Mouse (Mus musculus): Measurements from ENCODE around the gene Adora1.
A peak's percentile ranks its signal among the peaks of the same experiment; 100 is the strongest.

Adora1 gene

DNA sequence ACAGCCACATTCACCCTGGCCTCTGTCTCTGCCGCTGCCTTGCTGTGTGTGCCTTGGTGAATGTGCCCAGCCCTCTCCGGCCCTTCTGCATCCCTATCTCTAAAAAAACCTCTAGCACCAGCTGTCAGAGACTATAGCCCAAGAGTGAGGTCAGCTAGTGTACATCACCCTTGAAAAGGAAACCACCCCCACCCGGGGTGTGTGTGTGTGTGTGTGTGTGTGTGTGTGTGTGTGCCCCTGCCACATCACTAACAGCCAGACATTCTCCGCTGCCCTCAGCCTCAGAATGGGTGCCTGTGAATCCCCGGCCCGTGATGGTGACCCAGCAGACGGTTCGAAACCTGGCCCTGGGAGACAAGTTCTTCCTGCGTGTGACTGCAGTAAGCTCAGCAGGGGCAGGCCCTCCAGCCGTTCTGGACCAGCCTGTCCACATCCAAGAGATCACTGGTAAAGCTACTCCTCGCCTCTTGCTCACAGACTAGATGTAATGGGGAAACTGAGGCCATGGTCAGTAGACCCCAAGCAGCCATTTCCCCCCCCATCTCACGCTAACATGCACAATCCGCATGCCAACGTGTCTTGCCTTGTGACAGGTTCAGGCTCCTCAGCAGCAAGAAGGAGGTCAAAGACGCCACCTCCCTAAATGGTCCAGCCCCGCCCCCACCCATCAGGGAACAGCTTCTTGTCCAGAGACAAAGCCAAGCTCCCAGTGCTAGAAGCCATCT is 40.8 kb downstream of the Adora1 start:
- DNase-seq (ENCODE audit: low read depth, low spot score), result no peak

DNA sequence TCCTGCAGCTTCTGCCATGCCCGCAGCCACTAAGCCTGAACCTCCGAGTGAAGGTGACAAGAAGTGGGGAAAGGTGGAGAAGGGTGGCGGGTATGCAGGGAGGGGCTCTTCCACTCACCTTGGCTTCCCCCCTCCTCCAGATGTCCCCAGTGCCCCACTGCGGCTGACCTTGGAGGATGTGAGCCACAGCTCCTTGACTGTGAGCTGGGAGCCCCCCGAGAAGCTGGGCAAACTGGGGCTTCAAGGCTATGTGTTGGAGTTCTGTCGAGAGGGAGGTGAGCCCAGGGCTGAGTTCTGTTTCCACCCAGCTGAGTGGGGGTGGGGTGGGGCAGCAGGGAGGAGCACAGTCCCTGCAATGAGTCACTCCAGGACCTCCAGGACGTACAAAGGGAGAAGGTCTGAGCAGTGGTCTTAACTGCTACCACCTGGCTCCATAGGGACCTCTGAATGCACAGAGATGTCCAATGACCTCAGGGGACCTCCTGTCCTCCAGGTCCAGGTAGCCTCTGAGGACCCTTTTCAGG is 41.5 kb downstream of the Adora1 start:
- no peak for DNase-seq (ENCODE audit: low read depth, low spot score)

DNA sequence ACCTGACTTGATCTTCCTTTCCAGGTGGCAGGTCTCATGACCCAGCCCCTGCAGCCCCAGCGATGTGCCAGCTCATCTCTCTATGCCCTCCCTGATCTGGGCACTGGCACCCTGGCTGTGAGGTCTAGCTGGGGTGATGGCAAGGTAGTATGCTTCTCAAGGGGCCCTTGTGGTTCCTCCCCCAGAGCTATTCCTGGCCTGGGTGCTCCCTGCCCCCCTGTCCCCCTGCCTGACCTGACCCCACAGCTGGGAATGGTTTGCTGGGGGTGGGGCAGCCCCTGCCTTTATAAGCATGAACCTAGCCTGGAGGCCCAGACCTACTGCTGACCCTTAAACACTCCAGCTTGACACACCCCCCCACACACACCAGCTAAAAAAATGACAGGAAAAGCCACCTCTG is 42.1 kb downstream of the Adora1 start, which contains the start of gene Mybph:
Gene Mybph (plus strand): TSS at position 323 of the 400 bp plus-strand sequence.
- DNase-seq (ENCODE audit: low read depth, low spot score), result no peak

DNA sequence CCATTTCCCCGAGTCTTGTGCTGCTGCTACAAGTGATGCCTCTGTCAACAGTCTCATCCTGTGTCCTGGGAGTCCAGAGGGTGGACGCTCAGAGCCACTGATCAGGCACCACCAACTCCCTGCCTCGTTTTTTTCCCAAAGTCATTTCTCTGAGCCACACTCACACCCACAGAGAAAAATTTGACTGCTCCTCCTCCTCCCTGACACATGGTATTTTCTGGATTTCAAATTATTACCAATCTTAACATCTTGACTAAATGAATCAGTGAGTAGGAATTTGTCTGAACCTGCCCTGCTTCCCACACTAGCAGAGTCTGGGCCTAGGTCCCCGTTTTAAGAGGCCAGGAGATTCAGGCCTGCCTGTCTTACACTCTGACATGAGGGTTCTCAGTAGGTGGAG is 43.2 kb downstream of the Adora1 start:
- no peak for DNase-seq (ENCODE audit: low read depth, low spot score)

DNA sequence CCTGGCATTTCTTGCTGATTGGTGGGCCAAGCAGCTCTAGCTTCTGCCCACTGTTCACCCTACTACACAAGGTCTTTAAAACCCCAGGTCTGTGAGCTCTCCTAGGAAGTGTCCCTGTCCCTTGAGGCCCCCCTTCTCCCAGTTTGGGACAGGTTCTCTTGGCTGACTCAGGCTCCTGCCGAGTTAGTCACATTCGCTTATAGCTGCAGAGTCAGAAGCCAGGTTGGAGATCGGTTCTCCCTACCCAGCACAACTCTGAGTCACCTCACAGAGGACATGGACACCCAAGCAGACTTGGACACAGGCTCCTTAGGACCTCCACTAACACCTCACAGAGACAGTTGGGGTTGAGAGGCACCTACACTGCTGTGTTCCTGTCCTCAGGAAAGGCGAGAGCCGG is 44.0 kb downstream of the Adora1 start:
- DNase-seq (ENCODE audit: low read depth, low spot score), result no peak

DNA sequence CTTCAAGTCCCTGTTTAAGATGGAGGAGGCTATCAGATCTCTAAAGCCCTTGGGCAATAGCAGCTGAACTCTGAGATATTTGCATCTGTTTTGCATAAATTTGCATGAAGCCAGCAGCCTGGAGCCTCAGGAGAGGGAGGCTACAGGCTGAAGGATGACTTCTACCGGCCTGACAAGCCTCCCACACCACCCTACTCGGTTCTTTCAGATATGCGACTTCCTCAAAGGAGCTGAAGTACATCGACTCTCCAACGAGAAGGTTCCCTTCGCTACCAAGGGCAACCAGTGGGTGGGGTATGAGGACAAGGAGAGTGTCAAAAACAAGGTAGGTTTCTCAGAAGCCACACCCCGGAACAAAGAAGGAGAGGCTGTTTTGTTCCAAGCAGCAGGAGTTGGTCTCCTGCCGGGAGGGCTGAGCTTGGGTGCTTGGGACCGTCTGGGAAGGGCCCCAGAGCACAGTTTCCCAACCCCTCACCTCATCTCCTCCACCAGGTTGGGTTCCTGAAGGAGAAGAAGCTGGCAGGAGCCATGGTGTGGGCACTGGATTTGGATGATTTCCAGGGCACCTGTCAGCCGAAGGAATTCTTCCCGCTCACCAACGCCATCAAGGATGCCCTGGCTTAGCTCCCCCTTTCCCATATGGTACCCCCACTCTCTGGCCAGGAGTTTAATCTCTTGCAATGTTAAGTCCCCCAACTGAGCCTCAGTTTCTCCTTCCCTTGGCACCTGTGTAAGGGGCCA is 46.1 kb downstream of the Adora1 start:
- DNase-seq (ENCODE audit: low read depth, low spot score), result peak; percentile 38

DNA sequence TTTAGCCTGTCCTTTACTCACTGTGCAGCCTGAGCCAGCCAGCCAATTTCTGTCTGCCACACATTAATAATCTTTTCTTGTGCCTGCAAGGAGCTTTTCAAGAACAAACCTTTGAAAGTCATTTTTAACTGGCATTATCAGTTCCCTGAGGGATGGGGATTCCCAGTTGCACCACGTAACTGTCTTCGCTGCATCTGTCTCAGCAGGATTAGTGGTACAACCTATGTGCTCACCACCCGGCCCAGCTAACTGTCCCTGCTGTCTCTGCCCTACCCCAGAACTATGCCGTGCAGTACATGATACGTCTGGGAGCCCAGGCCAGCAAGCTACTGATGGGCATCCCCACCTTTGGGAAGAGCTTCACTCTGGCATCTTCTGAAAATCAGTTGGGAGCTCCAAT is 47.0 kb downstream of the Adora1 start:
- no peak for DNase-seq (ENCODE audit: low read depth, low spot score)

DNA sequence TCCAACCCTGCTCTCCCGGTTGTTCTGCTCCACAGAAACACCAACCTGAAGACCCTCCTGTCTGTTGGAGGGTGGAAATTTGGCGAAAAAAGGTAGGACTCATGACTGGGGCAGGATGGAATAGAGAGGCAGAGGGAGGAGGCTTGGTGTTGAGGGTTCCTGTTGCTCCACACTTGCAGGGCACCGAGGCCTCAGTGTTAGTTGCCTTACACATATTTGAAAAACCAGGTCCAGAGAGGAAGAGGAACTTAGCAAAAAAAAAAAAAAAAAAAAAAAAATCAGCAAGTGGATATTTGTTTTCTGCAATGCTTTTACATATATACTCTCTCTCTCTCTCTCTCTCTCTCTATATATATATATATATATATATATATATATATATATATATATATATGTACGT is 51.1 kb downstream of the Adora1 start:
- DNase-seq (ENCODE audit: low read depth, low spot score), result no peak

DNA sequence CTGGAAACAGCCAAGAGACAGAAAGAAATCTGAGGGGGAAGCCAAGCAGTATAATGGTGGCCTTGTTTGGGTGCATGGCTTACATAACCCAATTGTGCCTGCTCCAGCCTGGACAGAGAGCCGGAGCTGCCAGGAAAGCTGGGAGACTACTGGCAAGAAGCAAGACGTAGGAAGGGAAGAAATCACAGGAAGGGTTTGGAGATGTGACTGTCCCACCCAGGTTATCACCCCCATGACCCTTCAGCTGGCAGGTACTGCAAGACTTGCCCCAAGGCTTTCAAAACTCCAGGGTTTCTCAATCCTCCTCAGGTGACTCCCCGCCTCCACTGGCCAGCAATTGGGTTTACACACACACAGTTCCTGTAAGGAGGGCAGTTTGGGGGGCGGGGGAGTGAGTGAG is 53.2 kb downstream of the Adora1 start, which contains the start of gene Chil1:
Gene Chil1 (plus strand): TSS at position 152 of the 400 bp plus-strand sequence.
- no peak for DNase-seq (ENCODE audit: low read depth, low spot score)

DNA sequence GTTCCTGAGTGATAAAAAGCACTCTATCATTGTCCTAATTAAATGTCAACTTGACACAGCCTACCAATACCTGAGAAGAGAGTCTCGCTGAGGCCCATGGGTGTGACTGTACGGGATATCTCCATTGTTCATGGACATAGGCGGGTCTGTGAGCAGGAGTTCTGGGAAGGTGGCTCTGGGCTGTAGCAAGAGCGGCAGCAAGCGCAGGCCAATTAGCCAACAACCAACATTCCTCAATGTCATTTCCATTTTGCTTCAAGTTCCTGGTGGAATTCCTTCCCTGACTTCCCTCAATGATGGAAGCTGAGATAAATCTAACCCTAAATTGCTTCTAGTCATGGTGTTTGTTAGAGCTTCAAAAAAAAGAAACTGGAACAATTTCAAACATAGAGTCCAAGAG is 57.3 kb downstream of the Adora1 start:
- DNase-seq (ENCODE audit: low read depth, low spot score), result no peak

DNA sequence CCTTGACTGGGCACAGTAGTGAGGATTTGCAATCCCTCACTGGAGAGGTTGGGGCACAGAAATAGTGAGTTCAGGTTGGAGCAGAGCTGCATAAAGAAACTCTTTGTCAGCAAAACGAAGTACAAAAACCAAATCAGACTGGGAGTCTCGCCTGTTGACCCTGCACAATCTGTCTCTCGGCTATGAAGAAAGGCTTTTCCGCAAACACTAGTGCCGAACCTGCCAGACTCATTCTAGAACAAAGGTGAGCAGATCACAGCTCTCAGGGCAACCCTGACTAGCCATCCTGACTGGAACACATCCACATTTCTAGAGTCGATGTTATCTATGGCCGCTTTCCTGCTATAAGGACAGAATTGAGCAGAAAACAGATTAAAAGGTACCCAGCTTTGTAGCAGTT is 62.1 kb downstream of the Adora1 start:
- no peak for DNase-seq (ENCODE audit: low read depth, low spot score)

DNA sequence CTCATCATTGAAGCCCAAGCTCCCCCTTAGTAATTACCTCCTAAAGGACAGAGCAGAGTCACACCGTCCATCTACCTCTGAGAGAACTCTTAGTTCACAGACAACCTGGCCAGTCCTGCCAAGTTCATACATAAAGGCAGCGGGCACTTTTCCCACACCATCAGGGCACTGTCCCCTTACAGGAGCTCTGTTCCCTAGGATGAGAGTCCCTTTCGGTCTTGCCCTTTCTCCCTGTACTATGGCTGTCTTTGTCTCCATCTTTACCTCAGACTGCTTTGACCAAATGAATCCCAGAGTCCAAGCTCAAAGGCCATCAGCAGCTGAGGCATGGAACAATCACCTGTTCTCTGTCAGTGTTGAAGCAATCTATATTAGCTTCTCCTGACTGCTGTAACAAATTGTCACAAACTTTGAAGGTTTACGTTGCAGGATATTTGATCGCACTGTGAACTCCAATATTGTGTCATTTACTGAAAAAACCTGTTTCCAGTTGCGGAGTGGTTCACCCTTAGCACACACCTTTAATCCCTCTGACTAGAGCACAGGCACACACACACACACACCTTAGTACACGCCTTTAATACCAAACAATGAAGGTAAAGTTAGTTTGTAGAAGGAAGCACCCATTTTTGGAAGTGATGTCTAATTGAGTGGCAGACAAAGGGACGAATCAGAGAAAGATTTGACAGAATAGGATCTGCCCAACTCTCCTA is 66.1 kb downstream of the Adora1 start:
- no peak for DNase-seq (ENCODE audit: low read depth, low spot score)

DNA sequence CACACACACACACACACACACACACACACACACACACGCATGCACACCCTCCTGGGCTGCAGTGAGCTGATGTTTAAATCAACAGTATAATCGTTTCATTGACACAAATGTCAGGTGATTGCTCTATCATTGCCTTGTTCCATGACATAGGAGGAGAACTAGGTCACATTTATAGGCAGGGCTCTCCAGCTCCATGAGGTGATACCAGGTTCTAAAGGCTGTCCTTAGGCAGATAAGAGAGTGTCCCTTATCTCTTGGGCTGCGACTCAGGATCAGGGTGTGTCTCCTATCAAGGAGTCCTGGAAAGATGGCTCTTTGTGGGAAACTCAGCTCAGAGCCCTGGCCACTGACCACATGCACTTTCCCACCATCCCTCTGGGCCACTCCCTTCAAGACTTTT is 66.7 kb downstream of the Adora1 start:
- no peak for DNase-seq (ENCODE audit: low read depth, low spot score)

DNA sequence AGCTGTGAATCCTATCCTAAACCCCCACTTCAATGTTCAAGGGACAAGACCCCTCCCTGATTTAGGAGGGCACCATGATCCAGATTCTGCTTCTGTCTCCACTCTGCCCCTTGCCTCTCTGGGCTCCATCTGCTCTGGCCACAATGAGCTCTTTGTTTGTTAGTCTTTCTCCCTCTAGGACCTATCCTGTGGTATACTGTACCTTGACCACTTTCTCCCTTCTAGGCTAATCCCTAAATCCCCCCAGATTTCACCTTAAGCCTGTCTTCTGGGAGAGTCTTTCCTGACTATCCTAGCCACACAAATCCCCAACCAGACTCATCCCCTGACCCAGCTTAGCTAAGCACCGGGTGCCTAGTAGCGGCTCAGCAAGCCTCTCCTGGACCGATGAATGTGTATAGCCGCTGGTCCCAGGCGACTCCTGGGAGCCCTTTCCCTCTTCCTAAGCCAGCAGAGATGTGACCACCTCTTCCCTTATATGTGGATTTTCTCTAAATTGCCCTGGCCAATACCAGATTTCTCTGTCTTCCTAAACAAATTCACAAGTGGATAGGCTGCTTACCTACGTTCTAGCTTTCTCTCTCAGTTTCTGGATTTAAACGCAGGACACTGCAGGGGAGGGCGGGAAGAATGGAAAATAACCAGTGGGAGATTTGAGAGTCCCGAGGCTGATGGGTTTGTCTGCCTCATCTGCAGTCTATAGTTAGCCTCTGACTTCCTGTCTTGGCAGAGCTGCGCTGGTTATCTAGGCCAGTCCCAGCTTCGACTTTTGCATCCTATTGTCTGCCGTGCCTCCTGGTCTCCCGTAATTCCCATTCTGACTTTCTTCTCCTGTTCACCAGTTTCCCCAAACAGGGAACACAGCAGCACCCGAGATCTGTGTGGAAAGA is 67.6 kb downstream of the Adora1 start:
- DNase-seq (ENCODE audit: low read depth, low spot score), result no peak

DNA sequence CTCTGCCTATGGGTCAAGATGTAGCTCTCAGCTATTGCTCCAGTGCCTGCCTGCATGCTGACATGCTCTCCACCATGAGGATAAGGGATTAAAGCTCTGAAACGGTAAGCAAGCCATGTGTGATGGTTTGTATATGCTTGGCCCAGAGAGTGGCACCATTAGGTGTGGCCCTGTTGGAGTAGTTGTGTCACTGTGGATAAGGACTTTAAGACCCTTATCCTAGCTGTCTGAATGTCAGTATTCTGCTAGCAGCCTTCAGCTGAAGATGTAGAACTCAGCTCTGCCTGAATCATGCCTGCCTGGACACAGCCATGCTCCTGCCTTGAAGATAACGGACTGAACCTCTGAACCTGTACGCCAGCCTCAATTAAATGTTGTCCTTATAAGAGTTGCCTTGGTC is 68.7 kb downstream of the Adora1 start:
- DNase-seq (ENCODE audit: low read depth, low spot score), result no peak

DNA sequence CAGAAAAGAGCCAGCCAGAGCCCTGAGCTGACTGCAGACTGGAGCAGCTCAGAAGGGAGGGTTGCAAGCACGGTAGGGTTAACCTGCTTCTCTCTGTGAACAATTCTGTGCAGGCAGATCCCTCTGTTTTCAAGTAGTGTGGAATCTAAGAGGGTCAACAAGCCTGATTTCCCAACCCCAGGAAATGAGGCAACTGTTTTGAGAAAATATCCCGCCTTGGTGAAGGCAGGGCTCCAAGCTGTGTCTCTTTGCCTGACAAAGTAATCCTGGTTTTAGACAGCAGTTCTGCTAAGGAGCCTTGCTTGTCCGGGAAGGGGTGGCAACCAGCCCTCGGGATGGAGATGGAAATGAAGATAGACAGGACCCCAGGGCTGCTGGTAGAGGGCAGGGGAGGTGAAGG is 70.8 kb downstream of the Adora1 start:
- no peak for DNase-seq (ENCODE audit: low read depth, low spot score)

DNA sequence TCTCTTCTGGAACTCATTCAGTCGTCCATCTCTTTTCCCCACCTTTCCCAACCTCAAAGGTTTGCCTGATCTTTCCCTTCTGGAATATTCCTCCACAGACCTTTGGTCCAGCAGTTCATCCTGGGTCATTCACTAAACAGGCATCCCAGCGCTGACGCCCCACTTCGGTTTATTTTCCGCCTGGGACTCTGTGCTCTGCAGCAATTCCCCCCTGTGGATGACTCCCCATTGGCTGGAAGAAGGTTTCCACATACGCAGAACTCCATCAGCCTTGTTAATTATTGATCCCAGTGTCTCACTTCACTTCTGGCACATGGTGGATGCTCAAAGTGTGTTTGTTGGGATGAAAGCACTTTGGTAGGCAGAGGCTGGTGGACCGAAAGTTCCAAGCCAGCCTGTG is 71.8 kb downstream of the Adora1 start:
- DNase-seq (ENCODE audit: low read depth, low spot score), result no peak

DNA sequence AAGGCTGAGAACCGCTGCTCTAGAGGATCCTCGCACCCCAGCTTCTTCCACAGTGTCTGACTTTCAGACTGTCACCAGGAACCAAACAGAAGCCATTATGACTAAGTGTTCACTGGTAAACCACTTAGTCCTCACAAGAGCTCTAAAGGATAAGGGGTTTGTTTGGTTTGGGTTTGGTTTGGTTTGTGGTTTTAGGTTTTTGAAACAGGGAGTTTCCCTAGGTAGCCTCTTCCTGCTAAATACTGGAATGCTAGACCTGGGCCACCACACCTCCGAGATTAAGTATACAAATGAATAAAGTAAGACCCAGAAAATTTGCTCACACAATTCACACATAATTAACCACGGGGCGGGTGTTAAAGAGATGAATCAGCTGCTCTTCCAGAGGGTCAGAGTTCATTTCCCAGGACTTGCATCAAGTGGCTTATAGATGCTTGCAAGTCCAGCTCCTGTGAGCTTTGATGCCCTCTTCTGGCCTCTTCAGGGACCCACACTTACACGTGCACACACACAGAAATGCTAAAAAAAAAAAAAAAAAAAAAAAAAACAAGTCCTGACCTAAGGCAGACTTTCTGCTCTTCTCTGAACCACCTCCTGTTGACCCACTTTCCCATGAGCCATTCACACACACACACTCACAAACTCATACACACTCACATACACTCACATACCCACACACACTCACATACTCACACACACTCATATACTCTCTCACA is 72.6 kb downstream of the Adora1 start:
- no peak for DNase-seq (ENCODE audit: low read depth, low spot score)

DNA sequence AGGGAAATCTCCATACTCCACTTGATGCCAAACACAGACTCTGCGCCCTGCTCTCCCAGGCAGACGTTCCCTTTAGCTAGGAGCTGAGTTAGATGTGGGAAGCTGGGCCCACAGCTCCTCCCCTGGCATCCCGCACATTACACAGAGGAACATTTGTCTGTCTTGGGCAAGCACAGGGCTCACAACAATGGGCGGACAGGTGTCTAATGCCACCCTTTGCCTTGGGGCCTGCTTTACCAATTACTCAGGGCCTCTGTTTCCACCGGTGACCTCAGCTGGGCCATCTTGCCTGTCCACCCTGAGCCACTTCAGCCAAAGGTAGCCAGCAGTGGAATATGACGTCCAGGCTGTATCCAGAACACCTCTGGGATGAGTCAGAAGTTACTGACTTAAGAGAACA is 73.8 kb downstream of the Adora1 start:
- no peak for DNase-seq (ENCODE audit: low read depth, low spot score)

DNA sequence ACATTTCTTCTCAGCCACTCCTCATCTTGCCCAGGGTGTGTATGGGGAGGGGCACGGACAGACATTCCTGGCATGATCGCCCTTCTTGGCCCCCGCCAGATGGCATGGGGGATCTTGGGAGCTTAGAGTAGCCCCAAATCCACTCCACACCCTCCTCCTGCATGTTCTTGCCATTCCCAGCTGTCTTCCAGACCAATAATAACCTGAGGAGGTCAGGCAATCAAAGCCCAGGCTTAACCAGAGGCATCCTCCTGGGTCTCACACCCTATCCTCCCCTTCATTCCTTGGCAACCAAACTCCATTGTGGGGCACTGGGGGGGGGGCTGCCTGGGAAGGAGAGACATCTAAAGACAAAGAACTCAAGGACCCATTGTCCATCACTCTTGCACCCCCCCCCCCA is 74.8 kb downstream of the Adora1 start:
- DNase-seq (ENCODE audit: low read depth, low spot score), result no peak

DNA sequence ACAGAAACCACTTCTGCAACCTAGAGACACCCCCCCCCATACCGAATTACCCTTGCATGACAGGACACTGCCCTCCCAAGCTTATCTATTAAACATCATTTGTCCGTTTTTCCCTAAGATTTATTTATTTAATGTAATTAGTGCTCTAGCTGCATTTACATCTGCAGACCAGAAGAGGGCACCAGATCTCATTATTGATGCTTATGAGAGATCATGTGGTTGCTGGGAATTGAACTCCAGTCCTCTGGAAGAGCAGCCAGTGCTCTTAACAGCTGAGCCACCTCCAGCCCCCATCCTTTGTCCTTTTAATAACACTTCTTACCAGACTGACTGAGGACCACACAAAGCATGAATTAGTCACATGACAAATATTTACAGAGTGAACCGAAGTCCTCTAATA is 80.6 kb downstream of the Adora1 start:
- DNase-seq (ENCODE audit: low read depth, low spot score), result peak; percentile 36

All from CD4-positive, CD25-positive, alpha-beta regulatory T cell, adult 2 months (primary cell).